Mouse (Mus musculus) bone marrow, adult 2 months (tissue): ENCODE data around the gene Cdh20.

Source experiments
- CTCF ChIP-seq: fragments of 200-500 bp; IDR thresholded peaks from 2 replicates; pipeline ENCODE4 v1.5.1; 2011; ENCODE audit warnings: low read length, control low read depth; ENCODE audit not compliant: control insufficient read depth, insufficient read depth
- POLR2A ChIP-seq: fragments of 200-500 bp; IDR thresholded peaks from 2 replicates; pipeline ENCODE4 v1.6.1; 2011; ENCODE audit warnings: low read depth, mild to moderate bottlenecking, control low read depth, low read length, borderline replicate concordance; ENCODE audit not compliant: control insufficient read depth

DNA sequence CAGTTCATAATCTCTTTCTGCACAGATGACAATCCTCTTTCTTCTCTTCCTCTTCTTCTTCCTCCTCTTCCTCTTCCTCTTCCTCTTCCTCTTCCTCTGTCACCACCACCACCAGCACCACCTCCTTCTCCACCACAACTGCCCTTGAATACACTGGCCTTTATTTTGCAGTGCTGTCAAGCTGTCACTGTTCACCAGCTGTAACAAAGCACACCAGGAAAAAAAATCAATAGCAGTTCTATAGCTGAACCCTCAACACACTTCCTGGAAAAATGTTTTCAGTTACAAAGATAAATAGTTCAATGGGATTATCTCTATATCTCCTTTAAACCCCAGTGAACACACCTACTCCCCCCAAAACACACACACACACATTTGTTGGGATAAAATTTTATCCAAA lies 224.1 kb downstream of the Cdh20 start:
- TF ChIP-seq CTCF: no peak
- TF ChIP-seq POLR2A: no peak
